Mouse (Mus musculus) layer of hippocampus, adult 8-10 months (tissue): ENCODE results near the gene Sstr5. TPM values are rescaled to one million over a fixed set of nuclear protein-coding genes. Genes with fewer than 3 reads are reported as not detected.

Source experiments
- DNase-seq, 2 experiments: peaks; one replicate each; pipeline ENCODE4 v3.0.0; 2022; ENCODE audit warnings: low spot score in 2 of 2
- total RNA-seq, 4 experiments: library from RNA; stranded (reverse); gene quantifications; 2 replicates each; pipeline ENCODE4 v1.2.4; 2022

Sstr5 gene
- under 1 TPM in 3 of 4 experiments, not detected in 1; 0.10 to 0.20 (median 0.18) TPM for total RNA-seq

DNA sequence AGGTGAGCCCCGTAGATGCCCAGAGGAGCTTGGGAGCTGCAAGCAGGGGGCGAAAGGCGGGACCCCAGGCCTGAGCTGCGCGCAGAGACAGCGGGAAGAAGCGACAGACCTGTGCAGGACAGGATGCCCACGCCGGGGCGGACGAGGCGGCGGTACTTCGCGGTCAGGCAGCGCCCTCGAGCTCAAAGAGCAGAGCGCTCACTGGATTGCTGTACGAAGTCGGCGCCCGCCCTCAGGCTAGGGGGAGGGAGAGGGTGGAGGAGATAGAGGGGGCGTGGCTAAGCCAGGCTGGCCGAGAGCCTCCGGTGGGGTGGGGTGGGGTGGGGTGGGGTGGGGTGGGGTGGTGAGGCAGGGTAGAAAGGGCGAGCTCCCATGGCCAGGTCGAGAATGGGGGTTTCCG is at the start of gene Sstr5:
Gene Sstr5 (minus strand): TSS at position 276 of the 400 bp plus-strand sequence.
- no peak for DNase-seq

DNA sequence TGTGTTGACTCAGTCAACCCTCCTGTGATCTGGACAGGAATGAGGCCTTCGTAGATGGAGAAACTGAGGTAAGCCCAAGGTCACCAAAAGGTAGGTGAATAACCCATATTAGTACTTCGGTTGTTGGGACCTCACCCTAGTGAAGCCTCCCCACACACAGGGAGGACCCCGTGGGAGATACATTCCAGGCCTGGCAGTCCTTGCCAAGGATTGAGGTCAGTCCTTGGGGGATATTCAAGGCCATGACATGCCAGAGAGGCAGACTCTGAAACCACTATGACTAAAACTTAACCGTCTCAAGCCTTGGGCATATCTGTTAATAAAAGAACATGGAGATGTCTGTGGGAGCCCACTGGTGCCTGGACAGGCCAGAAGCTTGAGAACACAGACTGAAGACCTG is 44.7 kb upstream of the Sstr5 start:
- DNase-seq: no peak

DNA sequence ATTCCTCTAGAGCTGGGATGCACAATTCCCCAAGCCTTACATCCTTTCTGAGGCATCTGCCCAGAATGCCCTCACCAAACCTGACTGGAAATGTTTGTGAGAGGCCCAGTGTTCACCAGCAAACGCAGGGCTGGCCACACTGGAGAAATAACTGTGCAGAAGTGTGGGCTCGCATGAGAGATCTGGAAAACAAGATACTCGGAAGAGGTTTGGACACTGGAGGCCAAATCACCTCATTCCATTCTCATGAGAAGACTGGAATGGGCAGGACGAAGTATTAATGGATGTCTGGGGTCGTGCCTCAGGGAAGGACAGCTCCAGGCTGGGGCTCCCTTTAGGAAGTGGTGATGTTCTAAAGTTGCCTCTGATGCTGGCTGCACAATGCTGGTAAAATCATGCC is 43.6 kb upstream of the Sstr5 start:
- no peak for DNase-seq

DNA sequence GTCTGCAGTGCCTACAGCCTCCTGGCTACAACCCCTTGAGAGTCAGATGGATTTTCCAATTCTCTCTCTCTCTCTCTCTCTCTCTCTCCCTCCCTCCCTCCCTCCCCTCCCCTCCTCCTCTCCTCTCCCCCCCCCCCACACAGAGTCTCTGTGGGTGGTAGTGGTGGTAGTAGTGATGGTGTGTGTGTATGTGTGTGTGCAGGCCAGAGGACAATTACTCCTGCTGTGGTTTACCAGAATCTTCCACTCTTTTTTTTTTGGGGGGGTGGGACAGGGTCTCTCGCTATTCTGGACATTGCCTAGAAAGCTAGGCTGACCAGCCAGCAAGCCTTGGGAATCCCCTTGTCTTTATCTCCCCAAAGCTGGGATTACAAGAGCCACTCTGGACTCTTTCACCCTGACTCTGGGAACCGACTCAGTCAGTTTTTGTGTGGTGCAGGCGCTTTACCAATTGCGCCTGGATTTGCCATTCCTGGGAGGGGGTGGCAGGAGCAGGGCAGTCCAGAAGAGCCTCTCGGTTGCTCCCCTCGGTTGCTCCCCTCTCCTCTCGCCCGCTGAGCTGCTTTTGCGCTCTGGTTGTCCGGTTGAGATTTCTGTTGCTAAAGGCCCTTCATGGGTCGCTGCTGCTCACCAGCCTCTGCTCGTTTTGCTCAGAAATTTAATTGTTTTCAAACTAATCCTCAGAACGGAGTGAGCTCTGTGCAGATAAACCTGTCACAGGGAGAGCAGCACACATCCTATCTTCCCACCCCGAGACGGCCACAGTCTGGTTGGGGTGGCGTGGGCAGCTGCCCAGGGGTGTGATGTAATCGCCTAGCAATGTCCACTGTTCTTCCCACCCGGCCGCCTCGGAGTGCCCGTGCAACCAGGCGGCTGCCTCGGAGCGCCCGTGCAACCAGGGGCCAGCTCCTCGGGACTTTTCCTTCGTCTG is 42.1 kb upstream of the Sstr5 start:
- DNase-seq: peak in 1 of 2 experiments; percentile 35

DNA sequence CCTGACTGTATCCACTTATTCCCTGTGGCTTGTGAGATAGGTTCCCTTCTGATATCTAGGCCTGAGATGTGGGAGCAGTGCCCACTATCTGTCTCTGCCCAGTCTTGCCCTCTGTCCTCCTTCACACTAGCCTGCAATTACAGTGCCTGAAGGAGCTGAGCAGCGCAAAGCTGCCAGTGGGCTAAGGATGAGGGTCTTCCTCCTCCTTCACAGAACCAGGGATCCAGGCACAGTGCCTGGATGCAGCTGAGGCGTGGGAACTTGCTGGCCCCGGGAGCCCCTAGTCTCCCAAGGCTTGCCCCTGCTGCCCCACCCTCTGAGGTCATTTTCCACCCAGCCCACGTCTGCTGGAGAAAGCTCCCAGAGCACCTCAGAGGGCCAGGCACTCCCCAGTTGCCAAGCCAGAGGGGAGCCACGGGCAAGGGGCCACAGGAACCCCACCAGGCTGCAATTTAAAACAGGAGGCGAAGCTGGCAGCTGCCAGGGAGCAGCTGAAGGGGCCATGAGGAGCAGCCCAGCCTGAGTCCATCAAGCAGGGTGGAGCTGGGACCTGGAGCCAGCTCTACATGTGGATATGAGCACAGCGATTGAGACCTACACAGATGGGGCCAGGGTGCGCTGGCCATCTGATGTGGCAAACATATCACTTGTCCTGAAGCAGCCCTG is 33.4 kb upstream of the Sstr5 start:
- DNase-seq: no peak

DNA sequence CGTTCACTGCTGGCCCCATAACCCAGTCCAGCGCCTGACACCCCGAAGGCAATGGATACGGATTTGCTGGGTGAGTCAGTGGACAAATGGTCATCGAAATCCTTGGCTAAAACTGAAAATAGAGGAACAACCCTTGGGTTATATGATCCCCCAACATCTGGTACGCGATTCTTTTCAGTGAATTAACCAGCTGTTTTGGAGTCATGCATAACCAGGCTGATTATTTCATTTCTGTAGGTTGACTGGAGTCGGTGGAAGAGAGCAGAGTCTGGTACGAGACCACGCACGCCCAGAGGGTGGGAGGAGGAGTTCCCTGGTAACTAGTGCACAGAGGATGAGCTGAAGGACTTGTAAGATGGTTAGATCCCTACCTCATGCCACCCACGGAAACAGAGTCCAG is 25.0 kb upstream of the Sstr5 start:
- DNase-seq: no peak

DNA sequence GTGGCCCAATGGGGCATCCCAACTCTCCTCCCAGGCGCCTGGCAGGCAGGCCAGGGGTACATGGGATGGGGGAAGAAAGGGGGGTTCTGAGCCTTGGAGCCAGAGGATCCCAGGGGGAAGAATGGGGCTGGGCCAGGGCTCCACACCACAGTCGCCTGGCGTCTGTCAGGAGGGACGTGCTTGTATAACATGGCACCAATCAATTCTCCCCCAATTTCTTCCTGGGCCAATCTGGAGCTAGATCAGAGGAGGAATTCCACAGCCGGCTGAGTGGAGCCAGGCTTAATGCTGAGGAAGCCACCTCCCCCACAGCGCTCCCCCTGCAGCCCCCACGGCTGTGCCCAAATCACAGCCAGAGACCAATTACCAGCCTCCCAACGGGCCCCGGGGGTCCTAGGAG is 23.4 kb upstream of the Sstr5 start:
- no peak for DNase-seq

DNA sequence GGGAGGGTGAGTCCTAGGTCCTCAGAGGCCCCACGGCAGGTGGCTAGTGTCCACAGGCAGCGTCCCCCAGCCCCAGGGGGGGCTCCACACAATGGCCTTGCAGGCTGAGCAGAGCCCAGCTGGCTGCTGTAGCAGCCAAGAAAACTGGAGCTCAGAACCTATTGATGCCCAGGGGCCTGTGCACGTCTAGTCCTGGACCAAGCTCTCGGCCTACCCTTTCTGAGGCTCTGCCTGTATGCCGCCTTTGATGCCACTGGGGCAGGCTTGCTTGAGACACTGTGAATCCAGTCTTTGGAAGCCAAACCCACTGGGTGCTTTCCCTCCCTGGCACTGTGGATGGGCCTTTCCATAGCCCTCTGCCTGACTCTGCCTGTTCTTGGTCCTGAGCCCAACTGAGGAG is 22.4 kb upstream of the Sstr5 start:
- DNase-seq: peak; percentile 55 to 68

DNA sequence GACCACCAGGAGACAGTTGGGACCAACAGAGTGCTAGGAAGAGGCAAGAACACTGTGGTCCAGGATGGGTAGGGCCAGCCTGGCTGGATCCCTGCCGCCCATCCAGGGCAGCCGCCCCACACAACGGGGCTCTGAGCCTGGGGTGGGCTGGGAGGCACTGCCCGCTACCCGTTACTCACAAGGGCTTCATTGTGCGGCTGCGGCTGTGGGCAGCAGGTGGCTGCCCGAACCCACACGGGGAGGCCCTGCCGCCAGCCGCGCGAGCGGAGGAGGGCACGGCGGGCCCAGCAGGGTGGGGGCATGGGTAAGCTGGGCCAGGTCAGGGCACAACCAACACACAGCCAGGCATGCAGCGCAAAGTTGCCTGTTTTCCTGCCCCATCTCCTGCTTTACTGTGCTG is 21.1 kb upstream of the Sstr5 start:
- DNase-seq: peak; percentile 66 to 74

DNA sequence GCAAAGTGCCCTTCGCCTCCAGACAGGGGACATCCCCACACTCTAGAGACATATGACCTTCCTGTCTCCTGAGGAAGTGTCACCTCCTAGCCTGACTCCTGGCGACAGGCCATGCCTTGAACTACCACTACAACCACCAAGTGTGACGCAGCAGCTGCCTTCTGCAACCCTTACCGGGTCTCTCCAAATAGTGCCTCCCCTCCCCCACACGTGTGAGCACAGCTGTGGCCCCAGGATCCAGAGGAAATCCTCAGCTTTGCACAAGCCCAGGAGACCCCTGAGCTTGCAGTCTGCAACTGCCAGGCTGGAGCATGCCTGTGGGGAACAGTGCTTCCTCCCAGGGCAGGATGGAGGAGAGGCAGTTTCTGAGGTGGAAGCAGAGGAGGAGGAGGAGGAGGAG is 19.2 kb upstream of the Sstr5 start:
- DNase-seq: no peak

DNA sequence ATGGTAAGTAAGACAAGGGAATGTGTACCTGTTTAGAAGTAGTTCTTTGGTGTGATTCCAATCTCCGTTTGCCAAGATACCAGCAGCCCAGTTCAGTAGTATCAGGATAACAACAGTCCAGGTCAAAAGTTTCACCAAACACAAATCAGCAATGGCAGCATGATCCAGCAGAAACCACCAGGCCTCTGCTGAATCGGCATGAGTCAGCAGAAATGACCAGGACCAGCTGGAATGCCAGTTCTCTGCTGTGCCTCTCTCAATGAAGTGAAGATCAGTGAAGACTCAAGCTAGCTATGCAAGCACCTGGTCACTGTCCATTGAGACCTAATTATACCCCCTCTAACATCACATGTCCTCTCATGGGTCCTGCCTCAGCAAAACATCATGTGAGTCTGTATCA is 17.0 kb upstream of the Sstr5 start:
- no peak for DNase-seq

DNA sequence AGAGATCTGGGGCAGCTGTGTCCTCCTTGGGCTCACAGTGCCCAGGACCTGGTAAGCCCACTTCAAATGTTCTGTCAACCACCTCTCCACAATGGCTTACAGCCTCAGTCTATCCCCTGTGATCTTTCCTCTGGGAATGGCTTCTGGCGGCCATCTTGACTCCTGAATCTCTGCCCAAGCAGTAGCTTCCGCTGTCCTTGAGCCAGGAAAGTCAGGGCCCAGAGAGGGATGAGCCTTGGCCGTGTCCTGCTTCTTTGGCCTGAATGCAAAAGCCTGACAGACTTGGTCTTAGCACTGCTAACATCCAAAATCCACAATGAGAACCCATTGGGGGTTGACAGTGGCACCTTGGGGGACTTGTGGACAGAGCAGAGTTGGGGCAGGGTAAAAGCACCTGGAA is 14.8 kb upstream of the Sstr5 start:
- DNase-seq: no peak

DNA sequence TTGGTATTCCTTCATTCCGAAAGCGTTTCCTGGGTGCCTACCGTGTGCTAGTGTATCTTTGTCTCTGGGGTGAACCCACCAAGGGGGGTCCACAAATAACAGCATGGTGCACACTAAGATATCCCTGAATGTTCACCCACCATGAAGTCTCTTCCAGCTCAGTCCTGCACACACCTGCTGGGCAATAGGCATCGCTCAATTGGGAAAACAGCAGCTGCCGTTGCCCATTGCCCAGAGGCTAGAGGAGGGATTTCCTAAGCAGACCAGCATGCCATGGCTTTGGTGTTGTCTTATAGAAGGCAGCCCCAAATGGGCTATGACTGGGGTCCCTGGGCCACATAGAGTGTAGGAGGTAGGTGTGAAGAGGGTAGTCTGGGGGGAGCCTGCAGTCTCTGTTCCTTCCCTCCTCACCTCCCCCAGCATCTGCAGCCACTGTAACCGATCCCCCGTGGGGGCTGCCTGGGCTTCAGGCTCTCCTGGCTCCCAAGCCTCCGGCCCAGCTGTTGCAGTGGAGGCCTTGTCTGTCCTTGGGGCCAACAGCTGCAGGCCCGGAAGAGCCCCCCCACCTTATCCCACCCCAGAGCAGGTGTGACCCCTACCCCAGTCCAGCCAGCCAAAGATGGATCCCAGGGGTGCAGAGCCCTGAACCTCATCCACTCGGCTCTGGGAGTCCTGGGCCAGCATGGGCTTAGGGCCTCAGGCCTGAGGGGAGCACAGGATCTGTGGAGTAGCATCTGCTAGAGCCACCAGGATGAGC is 13.2 kb upstream of the Sstr5 start:
- no peak for DNase-seq

DNA sequence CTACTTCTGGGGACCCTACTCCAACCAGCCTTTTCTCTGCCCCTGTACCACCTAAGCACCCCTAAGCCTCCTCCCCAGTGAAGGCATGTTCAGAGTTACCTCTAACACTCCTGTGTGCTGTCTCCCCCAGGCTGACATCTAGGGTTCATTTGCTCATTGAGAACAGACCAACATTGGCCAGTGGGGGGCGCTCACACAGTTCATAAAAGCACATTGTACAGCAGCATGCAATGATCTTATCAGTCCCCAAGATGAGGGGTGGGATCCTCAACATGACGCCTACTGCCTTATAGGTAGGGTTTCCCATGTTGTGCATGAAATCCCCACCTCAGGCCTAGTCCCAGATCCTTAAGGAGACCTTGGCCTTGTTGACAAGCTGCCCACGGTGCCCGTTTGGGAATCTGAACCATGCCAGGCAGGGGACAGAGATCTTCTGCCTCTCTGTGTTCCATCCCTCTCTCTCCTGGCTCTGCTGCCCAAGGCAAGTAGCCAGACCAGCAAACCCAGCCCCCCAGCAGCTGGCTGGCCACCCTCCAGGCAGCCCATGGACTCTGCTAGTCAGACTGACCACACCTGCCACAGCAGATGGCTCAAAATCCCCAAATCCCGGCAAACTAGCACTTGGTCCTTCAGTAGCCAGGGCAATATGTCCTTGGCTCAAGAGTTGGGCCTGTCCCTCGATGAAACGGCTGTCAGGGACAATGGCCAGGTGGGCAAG is 11.9 kb upstream of the Sstr5 start:
- DNase-seq: peak; percentile 76 to 90

DNA sequence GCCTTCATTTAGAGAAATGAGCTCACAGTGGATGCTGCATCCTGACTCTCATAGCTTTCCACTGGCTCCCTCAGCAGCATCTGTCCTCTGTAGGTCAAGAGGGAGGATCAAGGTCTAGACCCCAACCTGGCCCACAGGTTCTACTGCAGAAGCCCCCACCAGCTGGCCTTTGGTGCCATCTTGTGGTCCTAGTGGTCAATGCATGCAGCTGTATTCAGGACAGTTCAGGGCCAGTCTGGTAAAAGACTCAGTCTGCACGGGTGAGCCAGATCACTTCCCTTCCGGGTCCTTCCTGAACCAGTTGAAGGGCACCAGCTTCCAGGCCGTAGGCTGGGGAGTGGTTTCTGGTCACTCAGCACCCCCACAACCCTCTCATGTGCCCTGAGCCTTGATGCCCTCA is 10.7 kb upstream of the Sstr5 start:
- DNase-seq: peak; percentile 41 to 73

DNA sequence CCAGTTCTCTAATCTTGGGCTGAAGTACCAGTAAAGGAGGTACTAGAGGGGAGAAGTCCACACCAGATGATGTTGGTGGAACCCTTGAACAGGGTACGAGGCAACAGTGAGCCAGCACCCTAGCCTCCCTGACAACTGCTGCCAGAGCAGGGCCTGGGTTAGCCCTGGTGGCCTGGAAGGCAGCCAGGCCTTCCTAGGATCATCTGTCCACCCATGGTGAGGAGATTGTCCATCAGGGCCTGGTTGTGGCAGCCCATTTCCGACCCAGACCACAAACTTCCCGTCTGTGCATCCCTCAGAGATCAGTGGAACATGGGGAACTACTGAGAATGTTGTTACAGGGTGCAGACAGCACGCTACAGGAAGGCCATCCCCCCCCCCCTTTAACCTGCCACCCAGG is 5.5 kb upstream of the Sstr5 start:
- DNase-seq: no peak

DNA sequence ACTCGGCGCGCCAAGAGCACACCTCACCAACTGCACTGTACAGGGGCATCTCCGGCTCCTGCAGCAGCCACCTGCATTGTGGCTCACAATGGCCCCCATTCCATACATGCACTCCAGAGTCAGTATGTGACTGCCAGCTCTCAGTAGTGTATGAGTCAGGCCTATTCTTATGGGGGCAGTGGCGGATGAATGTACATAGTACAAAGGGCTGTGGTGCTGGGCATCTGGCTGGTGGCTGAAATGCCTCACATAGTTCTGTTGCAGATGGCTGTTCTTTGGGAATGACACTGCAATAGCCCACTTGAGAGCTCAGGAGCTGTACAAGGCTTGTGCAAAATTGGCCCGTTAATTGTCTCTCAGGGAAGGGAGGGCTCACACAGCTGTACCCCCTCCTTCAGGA is 15.0 kb downstream of the Sstr5 start:
- DNase-seq: no peak

DNA sequence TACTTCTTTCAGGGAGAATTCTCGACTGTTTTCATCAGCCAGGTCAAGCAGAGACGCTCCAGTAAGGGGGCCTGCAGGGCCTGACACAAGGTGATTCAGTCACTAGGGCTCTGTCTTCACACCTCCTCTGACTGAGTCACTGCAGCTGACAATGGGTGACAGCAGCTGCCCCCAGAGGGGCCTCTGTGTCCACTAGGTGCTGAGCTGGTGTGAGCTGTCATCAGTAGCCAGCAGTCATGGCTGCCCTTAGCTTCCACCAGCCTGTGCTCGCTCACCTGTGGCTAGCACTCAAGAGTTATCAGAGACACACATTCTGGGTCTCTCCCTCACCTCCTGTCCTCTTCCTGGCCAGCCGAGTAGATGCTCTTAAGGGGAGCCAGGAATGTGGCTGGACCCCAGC is 16.3 kb downstream of the Sstr5 start:
- no peak for DNase-seq

DNA sequence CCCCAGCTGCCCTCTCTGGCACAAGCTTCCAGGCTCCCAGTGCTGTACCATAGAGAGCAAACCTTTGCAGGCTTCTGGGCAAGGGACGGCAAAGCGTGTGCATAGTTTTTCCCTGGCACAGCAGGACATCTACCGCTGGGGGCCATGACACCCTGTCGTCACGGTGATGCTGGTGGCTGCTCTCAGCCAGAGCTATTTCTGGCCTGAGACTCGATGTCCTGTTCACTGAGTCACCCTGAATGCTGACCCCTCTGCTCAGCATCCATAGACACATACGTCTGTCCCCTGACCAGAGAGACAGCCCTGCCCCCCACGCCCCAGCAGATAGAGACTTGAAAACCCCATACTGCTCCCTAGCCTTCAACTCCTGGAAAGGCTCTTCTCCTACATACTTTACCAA is 16.9 kb downstream of the Sstr5 start:
- no peak for DNase-seq

DNA sequence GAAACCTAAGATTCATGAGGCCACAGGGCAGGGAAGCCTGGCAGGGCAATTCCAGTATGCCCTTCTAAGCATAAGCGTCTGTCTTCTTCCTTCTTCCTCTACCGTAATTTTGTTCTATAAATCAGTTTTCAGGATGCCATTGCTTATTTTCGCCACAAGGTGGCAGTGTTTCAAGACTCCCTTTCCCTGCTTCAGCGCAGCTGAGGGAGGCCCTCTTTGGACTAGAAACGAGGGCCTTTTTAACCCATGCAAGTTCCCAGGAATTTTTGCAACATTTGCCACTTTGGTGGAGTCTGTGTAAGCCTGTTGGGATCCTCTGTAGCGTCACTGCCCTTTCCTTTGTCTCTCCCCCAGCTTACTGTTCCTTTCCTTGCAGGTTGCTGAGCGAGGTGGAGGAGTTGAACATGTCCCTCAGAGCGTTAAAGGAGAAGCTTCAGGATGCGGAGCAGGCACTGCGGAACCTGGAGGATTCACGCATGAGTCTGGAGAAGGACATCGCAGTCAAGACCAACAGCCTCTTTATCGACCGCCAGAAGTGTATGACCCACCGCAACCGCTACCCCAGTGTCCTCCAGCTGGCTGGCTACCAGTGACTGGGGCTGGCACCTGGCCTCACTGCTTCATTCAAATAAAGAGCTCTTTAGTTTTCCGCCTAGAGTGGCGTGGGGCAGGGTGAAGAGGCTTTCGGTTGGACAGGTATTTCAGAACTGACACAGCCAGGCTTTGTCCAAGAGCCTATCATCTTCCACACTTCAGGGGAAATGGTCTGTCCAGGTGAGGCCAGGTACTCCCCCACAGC is 20.9 kb downstream of the Sstr5 start:
- peak in 1 of 2 experiments; percentile 74 for DNase-seq
